Mouse (Mus musculus) CH12.LX (cell line): ENCODE measurements around the gene Rnf44.

Experiments used
- CTCF ChIP-seq, 2 experiments: IDR thresholded peaks in 1 of 2; conservative IDR thresholded peaks in 1 of 2; 2 replicates each; pipeline ENCODE4 v1.5.1; 2011 to 2012; ENCODE audit warnings: low read depth in 2 of 2, low read length in 2 of 2, improper control_type of control experiment in 1 of 2, inconsistent platforms in 1 of 2, mild to moderate bottlenecking in 1 of 2, moderate library complexity in 1 of 2
- JUND ChIP-seq: conservative IDR thresholded peaks from 2 replicates; pipeline ENCODE4 v1.6.1; 2011; ENCODE audit warnings: low read depth, low read length, improper control_type of control experiment
- KAT2A ChIP-seq: IDR thresholded peaks from 2 replicates; pipeline ENCODE4 v1.6.1; 2012; ENCODE audit warnings: low read length, improper control_type of control experiment, inconsistent platforms; ENCODE audit not compliant: insufficient replicate concordance
- MAZ ChIP-seq: IDR thresholded peaks from 2 replicates; pipeline ENCODE4 v1.6.1; 2012; ENCODE audit warnings: low read depth, mild to moderate bottlenecking, inconsistent platforms, low read length, improper control_type of control experiment, moderate library complexity
- NRF1 ChIP-seq: IDR thresholded peaks from 2 replicates; pipeline ENCODE4 v1.6.1; 2014; ENCODE audit warnings: low read depth, mild to moderate bottlenecking, inconsistent platforms, low read length, improper control_type of control experiment, moderate library complexity
- PAX5 ChIP-seq: IDR thresholded peaks from 2 replicates; pipeline ENCODE4 v1.6.1; 2012; ENCODE audit warnings: low read length, inconsistent platforms, mixed read lengths
- POLR2A ChIP-seq: IDR thresholded peaks from 2 replicates; pipeline ENCODE4 v1.6.1; 2011; ENCODE audit warnings: low read depth, mild to moderate bottlenecking, improper control_type of control experiment, low read length
- TCF12 ChIP-seq: IDR thresholded peaks from 2 replicates; pipeline ENCODE4 v1.6.1; 2014; ENCODE audit warnings: low read depth, mild to moderate bottlenecking, inconsistent platforms, low read length, improper control_type of control experiment
- UBTF ChIP-seq: IDR thresholded peaks from 2 replicates; pipeline ENCODE4 v1.6.1; 2012; ENCODE audit warnings: low read depth, mild to moderate bottlenecking, inconsistent platforms, low read length, improper control_type of control experiment, moderate library complexity
- ZC3H11A ChIP-seq: IDR thresholded peaks from 2 replicates; pipeline ENCODE4 v1.6.1; 2012; ENCODE audit warnings: low read depth, mild to moderate bottlenecking, inconsistent platforms, low read length, improper control_type of control experiment
- ZKSCAN1 ChIP-seq: IDR thresholded peaks from 2 replicates; pipeline ENCODE4 v1.6.1; 2012; ENCODE audit warnings: low read depth, inconsistent platforms, low read length, improper control_type of control experiment, borderline replicate concordance

DNA sequence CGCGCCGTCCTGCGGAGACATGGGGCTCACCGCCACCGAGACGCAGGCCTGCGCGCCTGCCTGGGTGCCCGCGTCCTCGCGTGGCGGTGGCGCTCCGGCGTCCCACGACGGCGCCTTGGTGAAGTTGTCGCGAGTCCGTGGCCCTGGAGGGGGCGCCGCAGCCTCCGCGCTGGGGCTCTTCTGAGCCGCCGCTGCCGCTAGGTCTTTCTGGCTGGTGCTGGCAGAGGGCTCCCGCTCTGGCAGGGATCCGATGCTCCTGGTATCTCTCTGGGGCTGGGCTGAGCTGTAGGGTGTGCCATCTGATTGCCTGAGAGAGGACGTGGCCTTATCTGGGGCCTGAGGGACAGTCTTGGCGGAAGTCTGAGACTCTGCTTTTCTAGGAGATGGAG, 44.5 kb upstream of the Rnf44 start:
- TF ChIP-seq MAZ = no peak
- no peak for TF ChIP-seq TCF12
- TF ChIP-seq POLR2A = no peak
- TF ChIP-seq CTCF (conservative IDR thresholded peaks at IDR 0.05 in 1 of 2, IDR thresholded peaks at IDR 0.05 in 1 of 2; ENCODE audit: low read depth in 2 of 2, low read length in 2 of 2) = no peak
- no peak for TF ChIP-seq JUND
- no peak for TF ChIP-seq UBTF
- no peak for TF ChIP-seq KAT2A
- no peak for TF ChIP-seq ZC3H11A
- no peak for TF ChIP-seq NRF1
- no peak for TF ChIP-seq ZKSCAN1
- no peak for TF ChIP-seq PAX5
